Mouse (Mus musculus): ENCODE measurements at regions not wholly inside any gene's neighbourhood (a gene's known extent, or its start where the extent isn't known, plus 50 kb on each side); places are given as distances from the start of the nearest gene placed in this dataset.

- DNase-seq (ENCODE audit: low read depth, low spot score): no peak
These were observed 193.5 kb downstream of the Usp46 start for GRCm38 (mm10) chr5:73874770-73875169.

GRCm38 (mm10) chr5:73875847-73876246 is 192.4 kb downstream of the Usp46 start:
- DNase-seq (ENCODE audit: low read depth, low spot score): no peak

DNA sequence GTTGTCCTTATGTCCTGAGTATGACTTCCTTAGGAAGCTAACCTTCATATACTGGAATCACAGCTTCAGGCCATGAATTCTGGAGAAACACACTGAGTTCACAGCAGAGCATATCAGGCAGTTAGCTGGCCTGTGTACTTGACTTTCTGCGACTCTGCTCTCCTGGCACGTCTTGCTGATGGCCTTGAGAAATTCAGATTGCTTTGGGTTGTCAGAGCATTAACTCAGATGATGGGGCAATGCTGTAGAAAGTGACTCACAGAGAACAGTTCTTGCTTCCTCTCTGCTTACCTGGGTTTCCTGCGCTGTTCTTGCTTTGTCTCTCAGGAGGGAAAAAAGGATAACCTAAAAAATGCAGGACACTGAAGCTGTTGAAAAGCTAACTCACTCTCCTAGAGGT is 187.3 kb downstream of the Usp46 start:
- DNase-seq (ENCODE audit: low read depth, low spot score): no peak

- no peak for DNase-seq (ENCODE audit: low read depth, low spot score)
These were observed 186.3 kb downstream of the Usp46 start for GRCm38 (mm10) chr5:73881941-73882340.

DNA sequence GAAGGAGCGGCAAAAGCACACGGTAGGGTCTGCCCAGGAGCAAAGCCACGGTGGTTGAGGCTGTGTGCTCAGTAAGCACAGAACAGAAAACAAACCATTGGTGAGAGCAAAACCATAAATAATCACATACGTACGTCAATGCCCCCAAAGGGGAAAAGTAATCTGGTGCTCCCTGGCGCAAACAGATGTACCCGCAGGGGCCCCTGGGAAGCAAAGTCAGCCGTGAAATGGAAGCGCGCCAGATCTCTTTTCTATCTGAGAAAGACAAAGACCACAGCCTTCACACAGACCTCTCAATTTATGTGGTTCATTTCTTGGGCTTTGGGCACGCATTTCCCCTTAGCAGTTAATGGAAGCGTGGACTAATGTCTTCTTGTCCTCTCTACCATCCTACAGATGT is 183.2 kb downstream of the Usp46 start:
- DNase-seq (ENCODE audit: low read depth, low spot score): no peak

DNA sequence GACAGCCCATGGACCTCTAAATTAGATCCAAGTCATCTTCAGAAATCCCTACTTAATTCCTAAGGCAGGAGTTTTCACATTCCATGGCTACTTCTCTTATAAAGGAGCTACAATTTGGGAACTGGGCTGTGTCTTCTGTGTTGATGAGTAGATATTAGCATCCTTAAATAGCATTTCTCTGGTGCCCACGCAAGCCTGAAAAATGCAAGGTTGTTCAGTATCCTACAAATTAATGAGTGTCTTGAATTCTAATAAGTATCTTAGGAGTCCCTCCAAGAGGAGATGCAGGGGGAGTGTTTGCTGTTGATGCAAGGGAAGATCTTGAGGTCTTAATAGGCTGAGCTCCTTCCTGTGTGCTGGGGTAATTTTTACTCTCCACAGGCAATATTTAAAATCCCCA is 182.5 kb downstream of the Usp46 start:
- no peak for DNase-seq (ENCODE audit: low read depth, low spot score)

- DNase-seq (ENCODE audit: low read depth, low spot score): peak; percentile 75
These were observed 180.8 kb downstream of the Usp46 start for GRCm38 (mm10) chr5:73887306-73887958.

GRCm38 (mm10) chr5:73888391-73888790 is 179.8 kb downstream of the Usp46 start:
- DNase-seq (ENCODE audit: low read depth, low spot score): peak; percentile 23

- DNase-seq (ENCODE audit: low read depth, low spot score): no peak
These were observed 178.9 kb downstream of the Usp46 start for GRCm38 (mm10) chr5:73889342-73889741.

GRCm38 (mm10) chr5:73890942-73891341 is 177.3 kb downstream of the Usp46 start:
- DNase-seq (ENCODE audit: low read depth, low spot score): no peak

DNA sequence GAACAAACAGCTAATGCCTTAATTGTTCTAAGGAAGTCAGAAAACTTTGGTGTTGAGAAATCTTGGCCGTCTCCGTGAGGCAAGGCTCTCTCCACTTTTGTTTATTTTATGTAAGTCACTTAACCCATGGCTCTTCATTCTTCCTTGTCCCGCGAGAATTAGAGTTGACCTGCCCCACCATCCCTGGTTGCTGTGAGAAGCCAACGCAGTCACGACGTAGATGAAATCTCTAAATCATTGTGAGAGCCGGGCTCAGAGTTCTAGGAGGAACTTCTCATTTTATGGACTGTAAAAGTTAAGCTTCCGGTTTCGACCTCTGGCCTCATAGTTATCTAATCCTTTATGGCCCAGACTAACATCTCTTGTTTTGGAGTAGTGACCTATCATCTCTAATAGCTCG is 176.6 kb downstream of the Usp46 start:
- DNase-seq (ENCODE audit: low read depth, low spot score): no peak

- peak; percentile 96 for DNase-seq (ENCODE audit: low read depth, low spot score)
These were observed 175.6 kb downstream of the Usp46 start for GRCm38 (mm10) chr5:73892440-73893225.

GRCm38 (mm10) chr5:73895186-73895585 is 173.0 kb downstream of the Usp46 start:
- no peak for DNase-seq (ENCODE audit: low read depth, low spot score)

DNA sequence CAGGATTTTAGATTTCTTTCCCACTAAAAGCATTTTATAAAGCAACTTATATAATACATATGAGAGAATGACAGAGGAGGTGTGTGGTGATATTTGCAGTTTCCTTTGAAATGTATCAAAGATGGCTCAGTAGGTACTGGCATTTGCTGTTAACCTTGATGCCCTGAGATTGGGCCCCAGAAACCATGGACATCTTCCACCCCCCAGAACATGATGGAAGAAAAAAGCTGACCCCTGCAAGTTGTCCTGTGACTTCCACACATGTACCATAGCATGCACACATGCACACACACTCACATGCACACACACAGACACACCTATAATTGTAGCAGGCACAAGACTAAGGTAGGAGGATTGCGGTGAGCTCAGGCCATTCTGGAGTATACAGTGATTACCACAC is 171.4 kb downstream of the Usp46 start:
- no peak for DNase-seq (ENCODE audit: low read depth, low spot score)

- DNase-seq (ENCODE audit: low read depth, low spot score): no peak
These were observed 166.6 kb downstream of the Usp46 start for GRCm38 (mm10) chr5:73901651-73902050.

DNA sequence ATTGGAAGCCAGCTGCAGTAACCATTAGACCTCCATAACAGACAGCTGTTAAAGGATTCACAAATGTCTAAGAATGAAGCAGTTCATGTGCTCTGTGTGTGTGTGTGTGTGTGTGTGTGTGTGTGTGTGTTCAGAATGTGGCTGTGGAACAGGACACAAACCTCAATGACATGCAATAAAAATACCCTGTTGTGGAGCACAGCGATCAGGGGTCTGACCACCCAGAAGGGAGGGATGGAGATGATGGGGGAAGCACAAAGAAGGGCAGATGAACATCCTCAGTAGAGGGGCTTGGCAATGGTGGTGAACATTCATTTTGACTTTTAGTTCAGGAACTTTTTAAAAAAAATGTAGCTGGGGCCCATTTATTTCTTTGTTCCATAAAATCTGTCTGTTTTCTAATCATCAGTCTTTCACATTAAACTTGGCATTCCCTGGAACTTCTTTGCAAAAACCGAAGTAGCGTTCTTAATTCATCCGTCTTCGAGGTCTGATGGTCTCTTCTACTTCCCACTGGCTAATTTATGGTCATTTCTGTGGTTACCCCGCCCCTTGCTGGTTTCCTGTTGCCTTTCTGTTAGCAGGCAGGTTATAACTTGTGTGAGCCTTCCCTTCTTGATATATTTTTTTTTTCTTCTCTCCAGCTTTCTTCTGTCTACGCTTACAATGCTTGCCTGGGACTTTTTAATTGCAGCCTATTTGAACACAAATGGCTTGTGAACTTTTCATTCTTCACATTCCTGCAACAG is 165.6 kb downstream of the Usp46 start:
- DNase-seq (ENCODE audit: low read depth, low spot score): no peak

DNA sequence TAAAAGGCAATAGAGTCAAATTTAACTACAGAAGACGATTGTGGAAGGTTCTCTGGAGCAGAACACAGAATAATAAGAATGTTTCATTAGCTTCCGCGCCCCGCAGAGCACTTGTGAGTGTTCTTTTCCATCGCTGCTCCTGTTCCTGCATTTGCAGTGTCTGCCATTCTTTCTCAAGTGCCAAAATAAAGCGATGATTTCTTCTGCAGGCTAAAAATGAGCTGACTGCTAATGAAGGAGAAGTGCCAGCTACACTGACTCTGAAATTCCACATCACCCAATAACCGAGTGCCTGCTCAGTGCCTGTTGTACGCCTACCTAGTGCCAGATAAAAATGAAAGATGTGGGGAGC is 165.0 kb downstream of the Usp46 start:
- no peak for DNase-seq (ENCODE audit: low read depth, low spot score)

GRCm38 (mm10) chr5:73904146-73904811 is 164.0 kb downstream of the Usp46 start:
- no peak for DNase-seq (ENCODE audit: low read depth, low spot score)

- peak; percentile 25 for DNase-seq (ENCODE audit: low read depth, low spot score)
These were observed 156.1 kb downstream of the Usp46 start for GRCm38 (mm10) chr5:73912149-73912548.

- DNase-seq (ENCODE audit: low read depth, low spot score): no peak
These were observed 155.1 kb downstream of the Usp46 start for GRCm38 (mm10) chr5:73913116-73913515.

GRCm38 (mm10) chr5:73918011-73918410 is 150.2 kb downstream of the Usp46 start:
- no peak for DNase-seq (ENCODE audit: low read depth, low spot score)

- no peak for DNase-seq (ENCODE audit: low read depth, low spot score)
These were observed 148.3 kb downstream of the Usp46 start for GRCm38 (mm10) chr5:73919936-73920335.
